Mouse (Mus musculus): ENCODE results near the gene Dop1b. TPM values are rescaled to one million over a fixed set of nuclear protein-coding genes. Genes with fewer than 3 reads are reported as not detected.

Dop1b gene
- polyA plus RNA-seq, 1 experiment from 2014 or later: 43.7 TPM

GRCm38 (mm10) chr16:93707116-93707515, 4.6 kb upstream of the Dop1b start:
- WGBS: 90% methylated on average over 7 of the region's 7 CpGs
- H3K9ac ChIP-seq (replicated peaks; ENCODE audit: low read depth, low read length): no peak overlapping the region
- H3K4me2 ChIP-seq (ENCODE audit: low read depth, low read length): no peak overlapping the region
- H3K4me1 ChIP-seq (ENCODE audit: control insufficient read depth, insufficient read depth, low read length): no peaks in the 10 kb centered on the region
- no peaks in the 10 kb centered on the region for H3K36me3 ChIP-seq (ENCODE audit: control insufficient read depth, insufficient read depth, low read length)
- ATAC-seq (ENCODE audit: low read depth): no peak
- H3K9me3 ChIP-seq (ENCODE audit: control insufficient read depth, low read length): no peaks in the 10 kb centered on the region
- H3K27me3 ChIP-seq (ENCODE audit: control insufficient read depth, insufficient read depth, low read length): peaks cover 3% of the 10 kb centered on the region; the same call in 1 of the 2 replicates
- H3K4me3 ChIP-seq (ENCODE audit: low read depth, low read length): no peak overlapping the region
- no peak overlapping the region for H3K27ac ChIP-seq (ENCODE audit: low read depth, low read length)

GRCm38 (mm10) chr16:93709217-93709616, 2.5 kb upstream of the Dop1b start:
- H3K27me3 ChIP-seq (ENCODE audit: control insufficient read depth, insufficient read depth, low read length): peaks cover 3% of the 10 kb centered on the region; the same call in 1 of the 2 replicates
- H3K9me3 ChIP-seq (ENCODE audit: control insufficient read depth, low read length): no peaks in the 10 kb centered on the region
- H3K9ac ChIP-seq (replicated peaks; ENCODE audit: low read depth, low read length): no peak overlapping the region
- H3K4me1 ChIP-seq (ENCODE audit: control insufficient read depth, insufficient read depth, low read length): peaks cover 9% of the 10 kb centered on the region; the same call in 1 of the 2 replicates
- no peak overlapping the region for H3K27ac ChIP-seq (ENCODE audit: low read depth, low read length)
- H3K36me3 ChIP-seq (ENCODE audit: control insufficient read depth, insufficient read depth, low read length): no peaks in the 10 kb centered on the region
- H3K4me2 ChIP-seq (ENCODE audit: low read depth, low read length): no peak overlapping the region
- no peak for ATAC-seq (ENCODE audit: low read depth)
- WGBS: 79% methylated on average over 1 of the region's 1 CpGs
- H3K4me3 ChIP-seq (ENCODE audit: low read depth, low read length): no peak overlapping the region

- peak overlapping the region; percentile 78 for H3K4me3 ChIP-seq (ENCODE audit: low read depth, low read length)
- H3K9me3 ChIP-seq (ENCODE audit: control insufficient read depth, low read length): no peaks in the 10 kb centered on the region
- H3K4me2 ChIP-seq (ENCODE audit: low read depth, low read length): peak overlapping the region; percentile 69
- no peaks in the 10 kb centered on the region for H3K36me3 ChIP-seq (ENCODE audit: control insufficient read depth, insufficient read depth, low read length)
- H3K27me3 ChIP-seq (ENCODE audit: control insufficient read depth, insufficient read depth, low read length): peaks cover 3% of the 10 kb centered on the region; the same call in 1 of the 2 replicates
- peak overlapping the region; percentile 66 for H3K27ac ChIP-seq (ENCODE audit: low read depth, low read length)
- H3K9ac ChIP-seq (replicated peaks; ENCODE audit: low read depth, low read length): 0 out of 2 replicates have a peak overlapping the region, but pooled peaks have one; percentile 39
- H3K4me1 ChIP-seq (ENCODE audit: control insufficient read depth, insufficient read depth, low read length): peaks cover 9% of the 10 kb centered on the region; the same call in 1 of the 2 replicates
- ATAC-seq (ENCODE audit: low read depth): peak; percentile 35
- WGBS: 1% methylated on average over 11 of the region's 11 CpGs
Measured at GRCm38 (mm10) chr16:93710924-93711323, 780 bp upstream of the Dop1b start.

- peak overlapping the region; percentile 86 for H3K9ac ChIP-seq (replicated peaks; ENCODE audit: low read depth, low read length)
- H3K4me1 ChIP-seq (ENCODE audit: control insufficient read depth, insufficient read depth, low read length): peaks cover 9% of the 10 kb centered on the region; the same call in 1 of the 2 replicates
- H3K4me2 ChIP-seq (ENCODE audit: low read depth, low read length): peak overlapping the region; percentile 69
- H3K36me3 ChIP-seq (ENCODE audit: control insufficient read depth, insufficient read depth, low read length): no peaks in the 10 kb centered on the region
- H3K9me3 ChIP-seq (ENCODE audit: control insufficient read depth, low read length): no peaks in the 10 kb centered on the region
- H3K4me3 ChIP-seq (ENCODE audit: low read depth, low read length): peak overlapping the region; percentile 78
- WGBS: 9% methylated on average over 31 of the region's 31 CpGs
- H3K27me3 ChIP-seq (ENCODE audit: control insufficient read depth, insufficient read depth, low read length): no peaks in the 10 kb centered on the region
- peak; percentile 2 for ATAC-seq (ENCODE audit: low read depth)
- H3K27ac ChIP-seq (ENCODE audit: low read depth, low read length): peak overlapping the region; percentile 72
Measured at GRCm38 (mm10) chr16:93712189-93712885, 633 bp downstream of the Dop1b start.

GRCm38 (mm10) chr16:93712966-93713365, 1.3 kb downstream of the Dop1b start:
- peak overlapping the region; percentile 69 for H3K4me2 ChIP-seq (ENCODE audit: low read depth, low read length)
- no peak overlapping the region for H3K27ac ChIP-seq (ENCODE audit: low read depth, low read length)
- H3K4me3 ChIP-seq (ENCODE audit: low read depth, low read length): peak overlapping the region; percentile 78
- ATAC-seq (ENCODE audit: low read depth): no peak
- H3K9ac ChIP-seq (replicated peaks; ENCODE audit: low read depth, low read length): peak overlapping the region; percentile 86; the same call in 1 of the 2 replicates
- 69% methylated on average over 7 of the region's 7 CpGs for WGBS
- no peaks in the 10 kb centered on the region for H3K9me3 ChIP-seq (ENCODE audit: control insufficient read depth, low read length)
- H3K27me3 ChIP-seq (ENCODE audit: control insufficient read depth, insufficient read depth, low read length): no peaks in the 10 kb centered on the region
- no peaks in the 10 kb centered on the region for H3K36me3 ChIP-seq (ENCODE audit: control insufficient read depth, insufficient read depth, low read length)
- peaks cover 9% of the 10 kb centered on the region; the same call in 1 of the 2 replicates for H3K4me1 ChIP-seq (ENCODE audit: control insufficient read depth, insufficient read depth, low read length)

- 19% methylated on average over 5 of the region's 5 CpGs for WGBS
- H3K9me3 ChIP-seq (ENCODE audit: control insufficient read depth, low read length): no peaks in the 10 kb centered on the region
- no peaks in the 10 kb centered on the region for H3K27me3 ChIP-seq (ENCODE audit: control insufficient read depth, insufficient read depth, low read length)
- H3K27ac ChIP-seq (ENCODE audit: low read depth, low read length): no peak overlapping the region
- H3K36me3 ChIP-seq (ENCODE audit: control insufficient read depth, insufficient read depth, low read length): no peaks in the 10 kb centered on the region
- H3K9ac ChIP-seq (replicated peaks; ENCODE audit: low read depth, low read length): no peak overlapping the region
- peaks cover 9% of the 10 kb centered on the region; the same call in 1 of the 2 replicates for H3K4me1 ChIP-seq (ENCODE audit: control insufficient read depth, insufficient read depth, low read length)
- H3K4me3 ChIP-seq (ENCODE audit: low read depth, low read length): no peak overlapping the region
- no peak for ATAC-seq (ENCODE audit: low read depth)
- no peak overlapping the region for H3K4me2 ChIP-seq (ENCODE audit: low read depth, low read length)
Measured at GRCm38 (mm10) chr16:93714426-93714825, 2.7 kb downstream of the Dop1b start.

- Histone ChIP-seq H3K4me3 (ENCODE audit: low read depth, low read length) (no peak overlapping the region), H3K9me3 (ENCODE audit: control insufficient read depth, low read length) (no peaks in the 10 kb centered on the region), H3K27me3 (ENCODE audit: control insufficient read depth, insufficient read depth, low read length) (no peaks in the 10 kb centered on the region), H3K27ac (ENCODE audit: low read depth, low read length) (no peak overlapping the region), H3K4me2 (ENCODE audit: low read depth, low read length) (no peak overlapping the region), H3K4me1 (ENCODE audit: control insufficient read depth, insufficient read depth, low read length) (peaks cover 9% of the 10 kb centered on the region; the same call in 1 of the 2 replicates), H3K9ac (replicated peaks; ENCODE audit: low read depth, low read length) (no peak overlapping the region), H3K36me3 (ENCODE audit: control insufficient read depth, insufficient read depth, low read length) (no peaks in the 10 kb centered on the region)
- WGBS: 92% methylated on average over 6 of the region's 6 CpGs
- ATAC-seq (ENCODE audit: low read depth): no peak
Measured at GRCm38 (mm10) chr16:93715826-93716225, 4.1 kb downstream of the Dop1b start.

GRCm38 (mm10) chr16:93717299-93717703, 5.6 kb downstream of the Dop1b start:
- Histone ChIP-seq H3K36me3 (ENCODE audit: control insufficient read depth, insufficient read depth, low read length) (no peaks in the 10 kb centered on the region), H3K9ac (replicated peaks; ENCODE audit: low read depth, low read length) (no peak overlapping the region), H3K27ac (ENCODE audit: low read depth, low read length) (no peak overlapping the region), H3K9me3 (ENCODE audit: control insufficient read depth, low read length) (no peaks in the 10 kb centered on the region), H3K27me3 (ENCODE audit: control insufficient read depth, insufficient read depth, low read length) (no peaks in the 10 kb centered on the region), H3K4me2 (ENCODE audit: low read depth, low read length) (no peak overlapping the region), H3K4me1 (ENCODE audit: control insufficient read depth, insufficient read depth, low read length) (peaks cover 9% of the 10 kb centered on the region; the same call in 1 of the 2 replicates), H3K4me3 (ENCODE audit: low read depth, low read length) (no peak overlapping the region)
- ATAC-seq (ENCODE audit: low read depth): peak; percentile 19; the same call in 1 of the 2 replicates
- WGBS: 29% methylated on average over 5 of the region's 5 CpGs

GRCm38 (mm10) chr16:93721771-93722170, 10.1 kb downstream of the Dop1b start:
- no peak overlapping the region for H3K27ac ChIP-seq (ENCODE audit: low read depth, low read length)
- 88% methylated on average over 5 of the region's 5 CpGs for WGBS
- no peak for ATAC-seq (ENCODE audit: low read depth)

More at GRCm38 (mm10) chr16:93721771-93722170, 10.1 kb downstream of the Dop1b start:
- Histone ChIP-seq H3K9ac (replicated peaks; ENCODE audit: low read depth, low read length) (no peak overlapping the region), H3K4me3 (ENCODE audit: low read depth, low read length) (no peak overlapping the region), H3K27me3 (ENCODE audit: control insufficient read depth, insufficient read depth, low read length) (no peaks in the 10 kb centered on the region), H3K36me3 (ENCODE audit: control insufficient read depth, insufficient read depth, low read length) (no peaks in the 10 kb centered on the region), H3K4me1 (ENCODE audit: control insufficient read depth, insufficient read depth, low read length) (0 out of 2 replicates have a peak, but pooled peaks cover 4% of the 10 kb centered on the region), H3K4me2 (ENCODE audit: low read depth, low read length) (no peak overlapping the region), H3K9me3 (ENCODE audit: control insufficient read depth, low read length) (no peaks in the 10 kb centered on the region)

Measured in neural tube, embryonic 14.5 days (tissue).